Mouse (Mus musculus): ENCODE measurements around the gene Ranbp17.
"Not testable (repeated sequence)": the region's sequence is repeated elsewhere in the genome, so short reads cannot be mapped to it uniquely, and the experiment has no call there.

DNA sequence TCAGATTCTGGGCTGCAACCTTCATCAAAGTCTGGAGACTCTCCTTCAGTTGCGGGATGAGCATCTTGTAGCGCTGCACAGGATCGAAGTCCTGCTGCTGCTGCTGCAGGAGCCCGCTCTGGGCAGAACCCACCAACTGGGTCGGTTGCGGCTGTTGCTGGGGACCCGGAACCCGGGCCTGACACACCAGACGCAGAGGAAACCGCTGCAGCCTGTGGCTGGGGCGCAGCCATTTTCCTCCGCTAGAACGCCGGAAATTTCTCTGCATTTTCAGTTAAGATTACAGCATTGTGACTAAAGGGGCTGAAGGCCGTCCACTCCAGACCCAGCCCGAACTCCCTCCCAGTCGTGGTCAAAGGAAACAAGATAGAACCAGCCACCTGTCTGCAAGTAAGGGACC is 85.3 kb downstream of the Ranbp17 start:
- TF ChIP-seq POLR2A (IDR thresholded peaks at IDR 0.05; ENCODE audit: extremely low read depth, insufficient read depth, low read length); CTCF (IDR thresholded peaks at IDR 0.05; ENCODE audit: low read depth, low read length): not testable (repeated sequence)
